Mouse (Mus musculus) kidney, adult 18-20 months (tissue): ENCODE results near the gene Gga2.

Source experiments
- DNase-seq: peaks from one replicate; pipeline ENCODE4 v3.0.0; 2021

Gene Gga2

DNA sequence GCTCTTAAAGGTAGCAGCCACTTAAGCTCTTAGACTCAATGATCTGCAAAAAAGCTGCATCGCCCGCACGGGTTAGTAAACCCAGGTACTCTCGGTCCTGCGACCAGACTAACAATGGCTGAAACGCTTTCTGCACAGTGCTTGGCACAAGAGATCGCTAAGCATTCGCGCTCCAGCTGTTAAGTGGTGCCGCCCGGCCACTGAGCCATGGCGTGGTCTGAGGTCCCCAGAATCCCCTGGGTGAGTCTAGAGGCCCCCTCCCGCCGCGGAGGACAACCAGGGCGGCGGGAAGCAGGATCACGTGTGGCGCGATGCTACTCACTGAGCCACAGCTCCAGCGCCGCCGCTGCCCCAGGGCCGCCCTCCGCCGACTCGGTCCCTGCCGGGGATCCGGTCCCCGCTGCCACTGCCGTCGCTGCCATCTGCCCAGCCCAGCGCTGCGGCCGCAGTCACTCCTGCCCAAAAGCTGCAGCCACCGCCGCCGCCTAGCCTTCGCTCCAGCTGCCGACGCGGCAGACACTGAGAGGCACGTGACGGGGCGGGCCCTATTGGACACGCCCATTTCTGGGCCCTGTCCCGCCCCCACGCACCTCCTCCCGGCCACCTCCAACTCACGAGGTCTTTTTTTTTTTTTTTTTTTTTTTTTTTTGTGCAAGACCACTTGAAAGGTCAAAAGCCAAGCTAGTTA lies at the start of gene Gga2:
TSS of gene Gga2 (minus strand) at position 556 of the 688 bp plus-strand sequence.
- peak; percentile 93 for DNase-seq

DNA sequence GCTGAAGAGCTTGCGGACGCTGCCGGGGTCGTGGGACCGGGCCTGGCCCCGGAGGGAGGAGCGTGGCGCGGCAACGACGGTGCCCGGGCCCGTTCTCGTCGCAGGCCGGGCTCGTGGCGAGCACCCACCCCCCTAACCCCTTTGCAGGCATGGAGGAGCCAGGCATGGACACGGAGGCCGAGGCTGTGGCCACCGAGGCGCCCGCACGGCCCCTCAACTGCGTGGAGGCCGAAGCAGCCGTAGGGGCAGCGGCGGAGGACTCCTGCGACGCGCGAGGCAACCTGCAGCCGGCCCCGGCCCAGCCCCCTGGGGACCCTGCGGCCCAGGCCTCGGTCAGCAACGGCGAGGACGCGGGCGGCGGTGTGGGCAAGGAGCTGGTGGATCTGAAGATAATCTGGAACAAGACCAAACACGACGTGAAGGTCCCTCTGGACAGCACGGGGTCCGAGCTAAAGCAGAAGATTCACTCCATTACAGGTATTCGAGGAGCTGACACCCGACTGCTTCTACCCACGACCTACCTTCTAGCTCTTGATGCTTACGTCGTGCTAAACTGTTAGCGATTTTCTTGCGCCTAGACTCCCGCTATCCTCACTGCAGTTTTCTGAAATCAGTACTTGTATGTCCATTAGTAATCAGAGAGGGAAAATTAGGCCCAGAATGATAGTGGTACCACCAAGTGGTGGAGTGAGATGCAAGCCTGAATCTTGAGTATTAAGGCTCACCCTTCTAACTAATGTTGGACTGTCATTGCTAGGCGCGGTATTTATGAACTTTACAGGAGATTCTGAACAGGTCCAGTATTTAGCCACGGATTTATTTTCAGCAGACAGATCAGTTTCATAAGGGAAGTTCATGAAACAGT lies 46.7 kb upstream of the Gga2 start:
- peak; percentile 37 for DNase-seq

DNA sequence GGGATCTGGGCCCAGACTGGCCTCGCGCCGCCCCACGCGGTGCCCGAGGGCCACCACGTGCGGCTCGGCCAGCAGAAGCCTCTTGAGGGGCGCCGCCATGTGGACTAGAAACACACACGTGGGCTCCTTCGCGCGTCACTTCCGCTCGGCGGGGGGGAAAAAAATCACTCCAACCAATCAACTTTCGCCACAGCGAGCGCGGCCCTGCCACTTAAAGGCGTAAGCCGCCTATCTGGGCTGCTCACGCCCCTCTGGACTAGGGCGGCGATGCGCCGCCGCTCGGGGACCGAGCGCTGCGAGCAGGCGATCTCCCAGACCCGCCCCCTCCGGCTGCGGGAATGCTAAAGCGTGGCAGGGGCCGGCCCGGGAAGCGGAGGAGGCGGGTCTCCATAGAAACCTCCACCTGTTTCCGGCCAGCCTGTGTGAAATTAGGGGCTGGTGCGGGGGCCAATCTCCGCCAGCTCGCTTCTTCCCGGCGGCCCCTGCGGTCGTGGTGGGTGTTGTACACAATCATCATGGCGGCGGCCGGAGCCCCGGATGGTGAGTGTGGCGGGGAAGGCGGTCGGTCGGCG lies 46.0 kb upstream of the Gga2 start, which contains the start of the genes Ubfd1 and Ears2:
TSS of gene Ubfd1 (plus strand) at position 231 of the 572 bp plus-strand sequence.
TSS of gene Ears2 (minus strand) at position 319 of the 572 bp plus-strand sequence.
- peak; percentile 98 for DNase-seq

DNA sequence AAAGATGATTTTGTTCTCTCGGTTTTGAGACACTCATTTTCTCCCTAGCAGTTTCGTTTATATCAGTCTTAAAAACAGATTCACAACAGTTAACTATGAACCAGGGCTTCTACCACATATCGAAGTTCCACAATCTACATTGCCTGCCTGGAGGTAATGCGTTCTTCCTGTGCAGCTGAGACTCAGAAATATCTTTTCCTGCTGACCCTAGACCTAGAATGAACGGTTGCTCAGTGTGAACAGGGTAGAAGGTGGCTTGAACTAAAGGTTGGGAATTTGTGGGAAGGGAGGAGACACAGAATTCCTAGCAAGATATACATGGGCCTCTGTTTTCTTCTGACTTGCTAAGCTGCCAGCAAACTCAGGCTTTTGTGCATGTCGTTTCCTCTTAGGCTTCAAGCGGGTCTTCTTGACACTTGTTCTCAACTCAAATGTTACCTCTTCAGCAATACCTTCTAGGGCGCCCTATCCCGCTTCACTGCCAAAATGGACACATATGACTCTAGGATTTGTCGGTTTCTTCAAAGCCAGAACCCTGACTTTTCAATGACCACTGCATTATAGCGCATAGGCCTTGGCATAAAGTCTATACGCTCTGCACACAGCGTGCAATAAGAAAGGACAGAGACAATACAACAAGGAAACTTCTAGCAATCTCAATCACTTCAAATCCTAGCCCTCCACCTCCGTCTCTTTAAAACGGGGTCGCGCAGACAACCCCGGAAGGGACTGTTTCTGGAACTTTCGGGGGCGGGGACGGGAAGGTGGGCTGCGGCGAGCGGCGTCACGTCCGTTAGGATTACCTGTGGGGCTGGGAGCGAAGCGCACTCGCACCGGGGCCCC lies 45.3 kb upstream of the Gga2 start:
- no peak for DNase-seq

- DNase-seq: no peak
Measured at GRCm38 (mm10) chr7:122065656-122066055, 44.6 kb upstream of the Gga2 start.

DNA sequence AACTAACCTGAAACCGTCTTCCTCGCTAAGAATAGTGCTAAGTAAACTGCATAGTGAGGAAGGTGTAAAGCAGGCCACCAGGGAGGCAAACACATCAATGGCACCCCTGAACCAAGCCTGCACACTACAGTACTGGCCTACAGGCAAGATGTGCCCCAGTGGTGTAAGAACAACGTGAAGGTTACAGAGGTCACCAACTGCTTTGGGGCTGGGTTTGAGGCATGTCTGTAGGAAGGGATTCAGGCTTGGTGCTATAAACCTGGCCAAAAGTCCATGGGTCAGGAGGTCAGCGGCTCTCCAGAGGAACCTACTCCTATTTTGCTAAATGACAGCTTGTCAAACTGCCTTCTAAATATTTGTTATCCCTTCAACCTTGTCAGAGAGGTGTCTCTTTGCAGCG lies 35.6 kb upstream of the Gga2 start:
- DNase-seq: no peak

GRCm38 (mm10) chr7:122050834-122051233 lies 29.8 kb upstream of the Gga2 start:
- no peak for DNase-seq

- no peak for DNase-seq
Measured at GRCm38 (mm10) chr7:122048191-122048590, 27.2 kb upstream of the Gga2 start.

- no peak for DNase-seq
Measured at GRCm38 (mm10) chr7:122046813-122047212, 25.8 kb upstream of the Gga2 start.

DNA sequence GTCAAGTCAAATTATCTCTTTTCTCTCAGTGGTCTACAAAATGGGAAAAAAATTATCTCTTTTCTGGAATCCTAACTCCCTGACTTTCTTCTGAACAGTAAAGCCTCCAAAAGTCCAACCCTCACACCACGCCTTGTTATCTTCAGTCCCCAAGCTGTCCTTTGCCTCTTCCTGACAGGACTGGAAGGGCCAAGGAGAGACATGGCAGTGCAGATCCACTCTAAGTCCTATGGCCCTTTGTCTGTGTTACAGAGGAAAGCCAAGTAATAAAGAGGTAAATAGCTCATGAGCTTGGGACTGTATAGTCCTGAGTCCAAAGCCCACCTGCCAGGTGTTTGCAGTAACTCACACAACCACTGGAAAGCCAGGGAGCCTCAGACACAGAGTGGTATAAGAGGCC lies 24.7 kb upstream of the Gga2 start:
- DNase-seq: no peak

GRCm38 (mm10) chr7:122045181-122045634 lies 24.2 kb upstream of the Gga2 start:
- DNase-seq: peak; percentile 27

GRCm38 (mm10) chr7:122044106-122044505 lies 23.1 kb upstream of the Gga2 start:
- DNase-seq: peak; percentile 29

DNA sequence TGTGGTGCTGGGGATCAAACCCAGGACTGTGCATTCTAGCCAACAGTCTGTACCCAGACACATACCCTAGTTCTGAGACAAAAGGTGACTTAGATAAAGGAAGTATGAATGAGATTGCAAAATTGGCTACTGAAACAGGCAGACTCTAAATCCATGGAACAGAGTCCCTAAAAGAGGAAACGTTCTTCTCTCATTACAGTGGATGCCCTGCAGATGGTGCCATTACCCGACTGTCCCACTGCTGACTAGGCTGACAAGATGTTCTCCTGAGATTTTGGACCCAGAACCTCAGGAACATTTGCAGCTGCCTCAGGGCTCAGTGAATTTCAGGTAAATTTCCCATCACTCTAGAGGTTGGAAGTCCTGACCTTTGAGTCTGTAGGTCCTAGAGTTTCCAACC lies 13.3 kb upstream of the Gga2 start:
- DNase-seq: no peak

DNA sequence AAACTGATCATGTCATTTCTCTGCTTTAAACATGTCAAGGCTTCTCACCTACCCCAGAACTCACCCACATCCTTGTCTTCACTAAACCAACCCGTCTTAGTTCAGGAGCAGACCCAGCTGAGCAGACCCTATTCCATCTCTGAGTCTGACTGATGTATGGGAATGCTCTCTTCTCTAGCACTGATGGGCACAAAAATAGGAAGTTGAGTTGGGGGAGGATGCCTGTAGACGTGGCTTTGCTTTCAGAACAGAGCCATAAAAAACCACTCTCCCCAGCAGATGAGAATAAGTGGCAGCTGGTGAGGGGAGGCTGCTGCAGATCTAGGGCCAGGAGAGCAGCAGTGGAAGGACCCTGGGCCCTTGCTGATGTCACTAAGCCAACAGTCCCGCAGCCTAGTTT lies 12.3 kb upstream of the Gga2 start:
- no peak for DNase-seq

DNA sequence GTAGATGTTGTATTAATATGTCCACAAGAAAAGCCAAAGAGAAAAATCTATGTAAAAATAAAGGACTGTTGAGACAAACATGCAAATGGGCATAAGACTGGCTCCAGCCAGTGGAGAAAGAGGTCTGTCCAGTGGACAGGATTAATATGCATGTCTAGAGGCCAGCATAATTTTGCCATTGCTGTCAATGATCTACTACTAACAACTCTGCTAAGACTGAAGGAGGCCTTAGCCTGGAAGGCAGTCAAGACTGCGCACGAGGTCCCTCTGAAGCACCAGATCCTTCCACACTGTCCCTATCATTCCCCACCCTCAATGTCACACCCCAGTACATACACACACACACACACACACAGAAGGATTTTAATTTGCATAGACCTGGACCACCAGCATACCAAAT lies 1.1 kb upstream of the Gga2 start:
- peak; percentile 41 for DNase-seq

- peak; percentile 30 for DNase-seq
Measured at GRCm38 (mm10) chr7:122020273-122020666, 752 bp downstream of the Gga2 start.

DNA sequence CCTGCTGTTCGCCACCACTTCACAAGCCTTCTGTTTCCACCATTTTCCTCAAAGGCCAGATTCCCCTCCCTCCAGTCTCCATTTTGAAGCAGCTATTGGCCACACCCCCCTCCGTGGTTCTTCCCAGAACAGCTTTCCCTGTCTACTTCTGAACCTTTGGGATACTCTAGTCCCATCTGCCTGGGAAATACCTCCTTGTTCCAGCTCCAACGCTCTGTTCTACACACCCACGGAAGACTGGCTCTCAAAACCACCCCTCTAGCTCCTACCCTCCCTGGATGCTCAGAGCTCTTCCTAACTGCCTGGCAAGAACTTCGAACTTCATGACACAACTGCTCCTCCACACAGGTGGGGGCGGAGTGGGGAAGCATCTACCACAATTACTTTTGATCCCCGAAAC lies 2.0 kb downstream of the Gga2 start:
- no peak for DNase-seq

- no peak for DNase-seq
Measured at GRCm38 (mm10) chr7:122018247-122018646, 2.8 kb downstream of the Gga2 start.

- peak; percentile 49 for DNase-seq
Measured at GRCm38 (mm10) chr7:122015734-122016133, 5.3 kb downstream of the Gga2 start.

DNA sequence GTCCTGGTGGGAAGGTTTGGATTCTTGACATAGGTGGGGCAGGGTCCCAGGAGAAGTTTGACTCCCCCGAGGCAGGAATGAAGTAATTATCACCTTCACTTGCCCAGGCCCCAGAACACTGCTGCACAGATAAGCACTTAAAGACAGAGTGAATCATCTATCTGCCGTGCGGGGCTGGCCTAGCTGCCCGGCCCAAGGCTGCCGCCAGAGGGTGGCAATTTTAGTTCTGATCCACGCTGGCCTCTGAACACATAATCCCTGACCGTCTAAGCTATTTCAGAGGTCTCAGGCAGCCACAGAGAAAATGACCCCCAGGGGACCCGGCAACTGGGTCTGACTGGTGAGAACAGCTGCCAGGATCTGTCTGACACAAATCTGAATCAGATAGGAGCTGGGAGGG lies 5.9 kb downstream of the Gga2 start:
- DNase-seq: peak; percentile 52

- DNase-seq: no peak
Measured at GRCm38 (mm10) chr7:122012949-122013348, 8.1 kb downstream of the Gga2 start.

- DNase-seq: no peak
Measured at GRCm38 (mm10) chr7:122012370-122012769, 8.7 kb downstream of the Gga2 start.

GRCm38 (mm10) chr7:122000396-122000795 lies 20.6 kb downstream of the Gga2 start:
- DNase-seq: no peak
